Mouse (Mus musculus) heart, postnatal 0 days (tissue): ENCODE measurements around the gene Fam49a.

Experiments
- CTCF ChIP-seq: IDR thresholded peaks from 2 replicates; pipeline ENCODE4 v1.5.1; 2016; ENCODE audit warnings: antibody characterized with exemption, control low read depth, low read depth
- EP300 ChIP-seq: IDR thresholded peaks from 2 replicates; pipeline ENCODE4 v1.6.1; 2016; ENCODE audit warnings: antibody characterized with exemption, low read depth

DNA sequence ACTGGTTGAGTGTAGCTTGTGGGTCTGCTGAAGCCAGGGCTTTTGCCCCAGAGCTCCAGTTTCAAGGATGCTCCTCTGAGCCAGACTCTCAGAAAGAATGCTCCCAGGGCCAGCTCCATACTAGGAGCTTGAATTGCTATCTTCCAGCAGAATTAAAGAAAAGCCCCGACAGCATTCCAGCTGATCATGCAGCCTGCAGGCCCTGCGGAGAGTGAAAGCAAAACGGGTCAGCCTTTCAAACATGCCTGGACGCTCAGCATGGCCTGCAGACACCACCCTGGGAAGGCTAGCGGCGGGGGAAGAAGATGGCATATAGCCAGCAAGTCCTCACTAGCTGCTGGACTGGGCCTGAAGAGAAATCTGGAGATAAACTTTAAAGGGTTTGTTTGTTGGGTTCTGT lies 55.0 kb downstream of the Fam49a start:
- TF ChIP-seq CTCF = no peak
- TF ChIP-seq EP300 = no peak
